Mouse (Mus musculus) activated CD4-positive, CD25-positive, alpha-beta regulatory T cell, adult 9 weeks (primary cell): ENCODE measurements around the gene Clca1. TPM values are rescaled to one million over a fixed set of nuclear protein-coding genes. Genes with fewer than 3 reads are reported as not detected.

Source experiments
- polyA plus RNA-seq: library from polyadenylated mRNA; unstranded; fragments of 100-300 nt; shearing (Covaris generic); gene quantifications from one replicate; pipeline ENCODE4 v1.2.1, GENCODE M21; 2017

The Clca1 gene
- polyA plus RNA-seq, result not detected

DNA sequence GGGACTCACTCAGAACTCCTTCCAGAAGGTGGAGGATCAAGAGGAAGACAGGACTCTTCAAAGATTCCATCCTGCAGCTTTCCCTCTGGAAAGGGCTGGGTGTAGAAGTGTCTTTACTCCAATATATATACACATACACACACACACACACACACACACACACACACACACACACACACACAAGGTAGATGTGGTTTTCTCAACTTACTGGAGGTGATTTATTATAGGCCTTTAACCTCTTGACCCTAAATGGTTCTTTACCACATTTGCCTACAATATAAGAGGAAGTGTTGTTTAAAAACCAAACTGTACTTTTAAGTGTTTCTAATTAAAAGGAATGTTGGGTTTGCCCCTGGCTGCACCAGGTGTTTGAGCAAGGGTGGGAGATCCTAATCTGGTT lies at the start of gene Clca1:
Clca1 (minus strand) TSS at position 101 of the 400 bp plus-strand sequence.

DNA sequence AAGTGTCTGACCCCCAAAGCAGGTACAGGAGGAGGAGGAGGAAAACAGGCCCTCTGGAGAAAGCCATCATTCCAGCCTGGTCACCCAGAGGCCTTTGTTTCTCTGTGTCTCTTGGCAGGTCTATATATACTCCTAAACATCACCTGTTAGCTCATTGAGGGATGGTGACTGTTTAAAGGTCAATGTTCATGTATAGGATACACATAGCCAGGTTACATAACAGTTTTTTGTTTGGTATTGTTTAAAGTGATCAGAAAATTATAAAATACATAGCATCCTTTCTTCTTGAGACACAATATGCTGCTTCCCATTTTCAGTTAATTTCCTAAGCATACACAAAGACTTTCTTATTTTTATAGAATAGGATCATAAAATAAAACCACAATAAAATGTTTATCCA lies 57.6 kb downstream of the Clca1 start, which contains the start of gene Clca4a:
Clca4a (minus strand) TSS at position 101 of the 400 bp plus-strand sequence.

Other genes with a start within 250 kb of the Clca1 start
- not detected for gene Clca3a2, start 213.3 kb downstream of the Clca1 start, polyA plus RNA-seq
- gene Clca3b, start 183.4 kb downstream of the Clca1 start, polyA plus RNA-seq, result not detected
- gene Clca4b, start 100.2 kb downstream of the Clca1 start, polyA plus RNA-seq, result not detected
- not detected for gene Clca4a, start 57.7 kb downstream of the Clca1 start, polyA plus RNA-seq
- gene Clca2, start 66.7 kb upstream of the Clca1 start, polyA plus RNA-seq, result not detected
- 9.1 TPM for gene Odf2l, start 85.8 kb upstream of the Clca1 start, polyA plus RNA-seq